Mouse (Mus musculus) cerebellum, postnatal 4 days (tissue): ENCODE results near the gene Tmem79.
A peak's percentile ranks its signal among the peaks of the same experiment; 100 is the strongest.
"Not testable (repeated sequence)": the region's sequence is repeated elsewhere in the genome, so short reads cannot be mapped to it uniquely, and the experiment has no call there.

Experiments
- DNase-seq, 2 experiments: peaks; one replicate each; pipeline ENCODE4 v3.0.0; 2022; ENCODE audit warnings: low spot score in 2 of 2, mixed read lengths in 1 of 2

The Tmem79 gene

DNA sequence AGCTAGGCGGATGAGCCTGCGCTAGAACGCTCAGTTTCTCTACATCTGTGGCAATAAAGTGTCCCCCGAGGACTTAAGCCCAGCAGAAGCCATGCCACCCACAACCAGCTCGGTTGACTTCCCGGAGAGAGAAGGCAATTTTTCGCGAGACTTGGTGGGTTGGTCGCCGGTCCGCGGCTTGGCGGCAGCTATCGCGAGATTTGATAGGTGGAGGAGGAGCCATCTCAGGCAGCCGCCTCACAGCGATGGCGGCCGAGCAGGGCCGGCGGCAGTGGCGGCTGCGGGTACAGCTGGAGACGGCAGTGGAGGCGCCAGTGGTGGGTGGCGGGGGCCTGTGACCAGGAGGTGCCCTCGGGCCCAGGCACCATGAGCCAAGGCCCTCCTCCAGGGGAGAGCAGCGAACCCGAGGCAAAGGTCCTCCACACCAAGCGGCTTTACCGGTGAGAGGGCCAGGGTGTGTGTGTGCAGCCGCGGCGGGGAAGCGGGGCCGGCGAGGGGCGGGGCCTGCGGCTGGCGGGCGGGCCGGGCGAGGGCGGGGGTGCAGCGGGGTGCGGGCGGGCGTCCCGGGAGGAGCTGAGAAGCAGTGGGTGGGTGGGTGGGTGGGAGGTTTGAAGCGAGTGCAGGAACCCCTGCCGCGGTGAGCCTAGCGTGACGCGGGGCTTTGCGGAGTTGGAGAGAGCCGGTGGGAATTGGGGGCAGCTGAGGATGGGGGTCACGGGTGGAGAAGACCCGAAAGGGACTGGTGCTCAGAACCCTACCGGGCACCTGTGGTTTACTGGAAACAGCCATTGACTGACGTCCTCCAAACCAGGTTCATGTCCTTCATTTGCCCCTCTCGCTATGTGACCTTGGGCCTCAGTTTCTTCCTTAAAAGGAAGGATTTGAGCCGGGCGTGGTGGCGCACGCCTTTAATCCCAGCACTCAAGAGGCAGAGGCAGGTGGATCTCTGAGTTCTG, at the start of gene Tmem79, which contains the start of gene Smg5:
Gene Tmem79 (minus strand): TSS at position 91 of the 956 bp plus-strand sequence.
Gene Smg5 (plus strand): TSS at position 203 of the 956 bp plus-strand sequence.
- peak; percentile 88 to 95 for DNase-seq

DNA sequence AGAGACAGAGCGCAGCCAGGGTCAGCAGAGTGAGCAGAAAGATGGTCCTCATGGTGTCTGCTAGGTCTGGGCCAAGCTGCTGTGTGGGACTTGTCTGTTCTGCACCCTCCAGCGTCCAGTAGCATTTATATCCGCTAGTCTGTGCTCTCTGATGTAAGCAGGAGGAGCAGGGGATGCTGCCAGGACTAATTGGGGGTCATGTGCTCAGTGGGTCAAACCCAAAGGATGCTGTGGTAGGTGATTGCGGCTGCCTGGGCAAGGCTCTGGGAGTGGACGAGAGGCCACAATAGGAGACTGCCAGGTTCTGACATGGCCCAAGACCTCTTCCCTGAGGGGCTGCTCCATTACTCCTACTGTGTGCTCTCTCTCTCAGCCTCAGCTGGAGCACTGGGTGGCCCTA, 48.4 kb upstream of the Tmem79 start, which contains the start of gene Bglap:
Gene Bglap (minus strand): TSS at position 101 of the 400 bp plus-strand sequence.
- no peak for DNase-seq

DNA sequence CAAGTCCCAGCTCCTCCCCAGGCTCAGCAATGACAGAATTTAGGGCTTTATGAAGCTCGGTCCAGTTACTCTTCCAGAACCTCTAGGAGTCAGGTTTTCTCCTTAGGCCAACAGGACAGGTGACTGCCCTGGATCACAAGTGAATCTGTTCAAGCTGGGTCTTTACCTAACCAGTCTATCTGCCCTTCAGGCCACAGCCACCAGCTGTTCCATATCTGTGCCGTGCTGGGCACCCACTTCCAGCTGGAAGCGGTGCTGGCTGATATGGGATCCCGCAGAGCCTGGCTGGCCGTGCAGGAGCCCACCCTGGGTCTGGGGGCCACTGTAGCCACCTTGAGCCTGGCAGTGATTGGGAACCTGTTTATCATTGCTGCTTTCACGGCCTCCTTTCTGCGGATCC, 46.4 kb upstream of the Tmem79 start:
- not testable (repeated sequence) for DNase-seq

DNA sequence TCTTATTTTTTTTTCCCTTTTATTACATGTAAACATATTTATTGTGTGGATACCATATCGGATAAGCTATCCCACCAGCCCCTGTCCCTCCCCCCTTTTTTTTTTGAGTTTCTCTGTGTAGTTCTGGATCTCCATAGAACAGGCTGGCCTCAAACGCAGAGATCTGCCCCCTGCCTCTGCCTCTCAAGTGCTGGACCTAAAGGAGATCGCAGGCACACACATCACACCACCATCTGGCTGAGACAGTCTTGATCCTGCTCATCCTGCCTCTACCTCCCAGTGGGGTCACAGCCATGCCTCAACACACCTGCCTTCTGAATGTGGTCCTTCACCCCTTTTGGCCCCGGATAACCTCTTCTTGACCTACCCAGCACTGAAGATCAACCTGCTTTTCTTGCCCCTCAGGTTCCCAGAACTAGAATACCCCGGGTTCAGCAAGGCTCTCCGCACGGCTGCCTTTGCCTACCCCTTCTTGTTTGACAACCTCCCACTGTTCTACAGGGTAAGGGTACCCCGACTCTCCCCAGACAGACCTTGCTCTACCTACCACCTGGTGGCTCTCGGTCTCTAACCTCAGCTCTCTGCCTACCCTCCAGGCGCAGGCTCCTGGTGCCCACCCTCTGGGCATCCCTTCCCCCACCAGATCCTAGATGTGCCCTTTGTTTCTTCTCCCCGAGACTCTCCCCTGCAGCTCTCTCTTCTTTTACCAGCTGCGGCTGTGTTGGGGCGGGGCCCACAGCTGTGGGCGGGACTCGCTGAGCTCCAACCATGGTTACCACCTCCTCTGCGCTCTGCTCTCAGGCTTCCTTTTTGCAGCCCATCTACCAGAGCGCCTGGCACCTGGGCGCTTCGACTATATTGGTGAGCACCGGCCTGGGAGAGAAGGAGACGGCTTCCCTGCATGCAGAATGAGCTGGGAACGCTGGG, 45.7 kb upstream of the Tmem79 start:
- not testable (repeated sequence) for DNase-seq

DNA sequence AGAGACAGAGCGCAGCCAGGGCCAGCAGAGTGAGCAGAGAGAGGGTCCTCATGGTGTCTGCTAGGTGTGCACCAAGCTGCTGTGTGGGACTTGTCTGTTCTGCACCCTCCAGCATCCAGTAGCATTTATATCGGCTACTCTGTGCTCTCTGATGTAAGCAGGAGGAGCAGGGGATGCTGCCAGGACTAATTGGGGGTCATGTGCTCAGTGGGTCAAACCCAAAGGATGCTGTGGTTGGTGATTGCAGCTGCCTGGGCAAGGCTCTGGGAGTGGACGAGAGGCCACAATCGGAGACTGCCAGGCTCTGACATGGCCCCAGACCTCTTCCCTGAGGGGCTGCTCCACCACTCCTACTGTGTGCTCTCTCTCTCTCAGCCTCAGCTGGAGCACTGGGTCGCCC, 42.7 kb upstream of the Tmem79 start, which contains the start of gene Bglap2:
Gene Bglap2 (minus strand): TSS at position 101 of the 400 bp plus-strand sequence.
- not testable (repeated sequence) for DNase-seq

DNA sequence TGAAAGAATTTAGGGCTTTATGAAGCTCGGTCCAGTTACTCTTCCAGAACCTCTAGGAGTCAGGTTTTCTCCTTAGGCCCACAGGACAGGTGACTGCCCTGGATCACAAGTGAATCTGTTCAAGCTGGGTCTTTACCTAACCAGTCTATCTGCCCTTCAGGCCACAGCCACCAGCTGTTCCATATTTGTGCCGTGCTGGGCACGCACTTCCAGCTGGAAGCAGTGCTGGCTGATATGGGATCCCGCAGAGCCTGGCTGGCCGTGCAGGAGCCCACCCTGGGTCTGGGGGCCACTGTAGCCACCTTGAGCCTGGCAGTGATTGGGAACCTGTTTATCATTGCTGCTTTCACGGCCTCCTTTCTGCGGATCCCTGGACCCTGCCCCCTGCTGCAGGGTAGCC, 40.7 kb upstream of the Tmem79 start:
- DNase-seq = not testable (repeated sequence)

DNA sequence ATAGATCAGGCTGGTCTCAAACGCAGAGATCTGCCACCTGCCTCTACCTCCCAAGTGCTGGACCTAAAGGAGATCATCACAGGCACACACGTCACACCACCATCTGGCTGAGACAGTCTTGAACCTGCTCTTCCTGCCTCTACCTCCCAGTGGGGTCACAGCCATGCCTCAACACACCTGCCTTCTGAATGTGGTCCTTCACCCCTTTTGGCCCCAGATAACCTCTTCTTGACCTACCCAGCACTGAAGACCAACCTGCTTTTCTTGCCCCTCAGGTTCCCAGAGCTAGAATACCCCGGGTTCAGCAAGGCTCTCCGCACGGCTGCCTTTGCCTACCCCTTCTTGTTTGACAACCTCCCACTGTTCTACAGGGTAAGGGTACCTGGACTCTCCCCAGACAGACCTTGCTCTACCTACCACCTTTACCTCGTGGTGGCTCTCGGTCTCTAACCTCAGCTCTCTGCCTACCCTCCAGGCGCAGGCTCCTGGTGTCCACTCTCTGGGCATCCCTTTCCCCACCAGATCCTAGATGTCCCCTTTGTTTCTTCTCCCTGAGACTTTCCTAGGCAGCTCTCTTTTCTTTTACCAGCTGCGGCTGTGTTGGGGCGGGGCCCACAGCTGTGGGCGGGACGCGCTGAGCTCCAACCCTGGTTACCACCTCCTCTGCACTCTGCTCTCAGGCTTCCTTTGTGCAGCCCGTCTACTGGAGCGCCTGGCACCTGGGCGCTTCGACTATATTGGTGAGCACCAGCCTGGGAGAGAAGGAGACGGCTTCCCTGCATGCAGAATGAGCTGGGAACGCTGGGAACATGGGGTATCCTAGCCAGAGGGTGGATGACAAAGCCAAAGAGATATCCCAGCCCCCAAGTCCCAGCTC, 40.0 kb upstream of the Tmem79 start:
- not testable (repeated sequence) for DNase-seq

DNA sequence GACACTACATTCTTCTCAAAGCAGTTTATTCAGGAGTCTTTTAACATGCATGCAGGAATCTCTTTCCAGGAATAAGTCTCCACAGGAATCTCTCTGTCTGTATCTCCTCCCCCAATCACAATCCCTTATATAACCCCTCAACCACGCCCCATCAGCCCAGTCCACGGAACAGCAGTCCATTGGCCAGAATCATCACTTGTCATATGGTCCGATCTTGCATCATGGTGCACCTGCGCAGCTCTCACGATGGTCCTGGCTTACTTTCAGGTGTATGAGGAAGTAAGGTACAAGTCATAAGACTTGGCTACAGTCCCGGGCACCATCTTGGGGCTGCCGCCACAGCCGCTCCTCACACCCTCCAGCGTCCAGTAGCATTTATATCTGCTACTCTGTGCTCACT, 36.7 kb upstream of the Tmem79 start, which contains the start of gene Bglap3:
Gene Bglap3 (minus strand): TSS at position 101 of the 400 bp plus-strand sequence.
- not testable (repeated sequence) for DNase-seq

DNA sequence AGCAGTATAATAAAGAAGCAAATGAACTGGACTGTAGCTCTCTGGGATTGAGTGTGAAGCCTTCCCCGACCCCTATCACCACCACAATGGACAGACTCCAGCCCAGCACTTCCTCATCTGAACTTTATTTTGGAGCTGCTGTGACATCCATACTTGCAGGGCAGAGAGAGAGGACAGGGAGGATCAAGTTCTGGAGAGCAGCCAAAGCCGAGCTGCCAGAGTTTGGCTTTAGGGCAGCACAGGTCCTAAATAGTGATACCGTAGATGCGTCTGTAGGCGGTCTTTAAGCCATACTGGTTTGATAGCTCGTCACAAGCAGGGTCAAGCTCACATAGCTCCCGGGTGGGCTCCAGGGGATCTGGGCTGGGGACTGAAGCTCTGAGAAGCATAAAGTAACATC, 32.6 kb upstream of the Tmem79 start:
- DNase-seq = not testable (repeated sequence)

DNA sequence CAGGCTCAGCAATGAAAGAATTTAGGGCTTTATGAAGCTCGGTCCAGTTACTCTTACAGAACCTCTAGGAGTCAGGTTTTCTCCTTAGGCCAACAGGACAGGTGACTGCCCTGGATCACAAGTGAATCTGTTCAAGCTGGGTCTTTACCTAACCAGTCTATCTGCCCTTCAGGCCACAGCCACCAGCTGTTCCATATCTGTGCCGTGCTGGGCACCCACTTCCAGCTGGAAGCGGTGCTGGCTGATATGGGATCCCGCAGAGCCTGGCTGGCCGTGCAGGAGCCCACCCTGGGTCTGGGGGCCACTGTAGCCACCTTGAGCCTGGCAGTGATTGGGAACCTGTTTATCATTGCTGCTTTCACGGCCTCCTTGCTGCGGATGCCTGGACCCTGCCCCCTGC, 31.6 kb upstream of the Tmem79 start:
- DNase-seq = not testable (repeated sequence)

DNA sequence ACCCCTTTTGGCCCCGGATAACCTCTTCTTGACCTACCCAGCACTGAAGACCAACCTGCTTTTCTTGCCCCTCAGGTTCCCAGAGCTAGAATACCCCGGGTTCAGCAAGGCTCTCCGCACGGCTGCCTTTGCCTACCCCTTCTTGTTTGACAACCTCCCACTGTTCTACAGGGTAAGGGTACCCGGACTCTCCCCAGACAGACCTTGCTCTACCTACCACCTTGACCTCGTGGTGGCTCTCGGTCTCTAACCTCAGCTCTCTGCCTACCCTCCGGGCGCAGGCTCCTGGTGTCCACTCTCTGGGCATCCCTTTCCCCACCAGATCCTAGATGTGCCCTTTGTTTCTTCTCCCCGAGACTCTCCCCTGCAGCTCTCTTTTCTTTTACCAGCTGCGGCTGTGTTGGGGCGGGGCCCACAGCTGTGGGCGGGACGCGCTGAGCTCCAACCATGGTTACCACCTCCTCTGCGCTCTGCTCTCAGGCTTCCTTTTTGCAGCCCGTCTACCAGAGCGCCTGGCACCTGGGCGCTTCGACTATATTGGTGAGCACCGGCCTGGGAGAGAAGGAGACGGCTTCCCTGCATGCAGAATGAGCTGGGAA, 31.0 kb upstream of the Tmem79 start:
- DNase-seq = not testable (repeated sequence)

DNA sequence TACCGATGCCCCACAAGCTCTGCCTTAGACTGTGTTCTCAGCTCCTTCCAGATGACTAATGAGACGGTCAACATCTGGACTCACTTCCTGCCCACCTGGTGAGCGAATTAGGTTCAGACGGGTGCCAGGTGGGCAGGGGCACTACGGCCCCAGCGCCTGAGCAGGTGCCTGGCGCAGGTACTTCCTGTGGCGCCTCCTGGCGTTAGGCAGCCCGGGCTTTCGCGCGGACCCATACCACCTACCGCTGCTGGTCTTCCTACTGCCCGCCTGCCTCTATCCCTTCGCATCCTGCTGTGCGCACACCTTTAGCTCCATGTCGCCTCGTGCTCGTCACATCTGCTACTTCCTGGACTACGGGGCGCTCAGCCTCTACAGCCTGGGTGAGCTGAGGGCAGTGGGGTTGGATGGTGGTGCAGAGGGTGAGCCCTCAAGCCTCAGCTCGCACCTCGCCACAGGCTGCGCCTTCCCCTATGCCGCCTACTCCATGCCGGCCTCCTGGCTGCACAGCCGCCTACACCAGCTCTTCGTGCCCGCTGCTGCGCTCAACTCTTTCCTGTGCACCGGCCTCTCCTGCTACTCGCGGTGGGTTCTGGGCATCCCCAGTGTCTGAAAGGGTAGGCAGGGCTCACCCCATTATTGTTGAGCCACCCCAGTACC, 29.9 kb upstream of the Tmem79 start:
- no peak for DNase-seq

DNA sequence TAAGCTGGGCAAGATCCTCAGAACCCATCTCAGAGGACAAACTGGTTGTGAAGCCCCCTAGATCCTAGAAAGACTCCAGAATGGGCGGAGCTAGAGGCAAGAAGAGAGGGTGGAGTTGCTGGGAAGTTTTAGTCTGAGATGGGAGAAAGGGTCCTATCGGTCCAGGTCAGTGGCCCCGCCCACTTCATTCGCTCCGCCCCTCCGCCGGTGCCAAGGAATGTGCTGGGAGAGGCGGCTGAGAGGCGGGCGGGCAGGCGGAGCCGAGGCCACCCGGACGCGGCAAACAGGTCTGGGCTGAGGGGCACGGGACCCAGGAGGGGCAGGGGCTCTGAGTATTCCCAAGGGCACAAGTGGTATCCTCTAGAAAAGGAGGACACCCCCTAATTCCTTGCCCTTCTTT, 28.4 kb upstream of the Tmem79 start, which contains the start of gene Paqr6:
Gene Paqr6 (plus strand): TSS at position 248 of the 400 bp plus-strand sequence.
- DNase-seq = peak in 1 of 2 experiments; percentile 50

DNA sequence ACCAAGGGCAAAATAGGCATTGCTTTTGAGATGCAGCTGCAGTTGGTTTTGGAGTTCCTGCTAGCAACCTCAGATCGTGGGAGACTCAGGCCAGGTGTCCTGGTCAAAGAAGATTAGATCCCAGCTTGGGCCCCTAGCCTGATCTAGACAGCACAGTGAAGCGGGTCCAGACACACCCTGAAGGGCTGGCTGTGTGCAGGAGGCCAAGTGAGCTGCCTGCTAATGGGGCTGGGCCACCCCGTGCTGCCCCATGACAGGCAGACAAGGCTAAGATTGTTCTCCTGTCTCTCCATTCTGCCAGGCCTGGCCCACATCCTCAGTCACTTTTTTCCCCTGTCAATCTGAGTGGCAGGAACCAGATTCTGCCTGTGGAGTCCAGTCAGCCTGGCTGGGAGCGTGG, 27.8 kb upstream of the Tmem79 start:
- DNase-seq = no peak

DNA sequence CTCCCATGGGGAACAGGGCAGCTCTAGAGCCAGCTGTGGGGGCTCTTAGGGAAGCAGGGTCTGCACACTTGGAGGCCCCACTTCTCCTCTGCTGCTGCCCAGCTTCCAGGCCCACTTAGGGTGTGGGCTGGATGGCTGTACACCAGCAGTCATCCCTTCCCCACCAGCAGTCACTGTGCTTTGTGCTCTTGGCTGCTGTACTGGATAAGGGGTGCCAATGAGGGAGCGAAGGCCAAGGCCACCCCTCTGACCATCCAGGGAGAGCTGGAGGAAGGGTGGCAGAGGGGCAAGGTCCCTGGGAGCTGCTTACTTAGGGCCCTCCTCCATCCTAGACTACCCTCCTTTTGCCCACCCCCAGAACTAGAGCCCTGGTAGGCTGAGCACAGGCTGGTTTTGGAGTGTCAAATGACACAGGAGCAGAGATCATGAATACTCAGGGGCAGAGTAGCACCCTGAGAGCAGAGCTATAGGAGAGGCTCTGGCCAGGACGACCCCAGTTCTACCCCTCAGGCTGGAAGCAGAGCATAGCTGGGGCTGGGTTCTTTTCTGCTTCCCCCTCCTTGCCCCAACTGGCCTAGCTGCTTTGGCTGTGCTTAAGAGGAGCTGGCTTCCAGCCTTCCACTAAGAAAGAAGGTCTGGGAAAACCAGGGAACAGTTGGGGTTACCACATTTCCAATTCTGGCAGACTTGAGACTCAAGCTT, 25.8 kb upstream of the Tmem79 start:
- DNase-seq = no peak

DNA sequence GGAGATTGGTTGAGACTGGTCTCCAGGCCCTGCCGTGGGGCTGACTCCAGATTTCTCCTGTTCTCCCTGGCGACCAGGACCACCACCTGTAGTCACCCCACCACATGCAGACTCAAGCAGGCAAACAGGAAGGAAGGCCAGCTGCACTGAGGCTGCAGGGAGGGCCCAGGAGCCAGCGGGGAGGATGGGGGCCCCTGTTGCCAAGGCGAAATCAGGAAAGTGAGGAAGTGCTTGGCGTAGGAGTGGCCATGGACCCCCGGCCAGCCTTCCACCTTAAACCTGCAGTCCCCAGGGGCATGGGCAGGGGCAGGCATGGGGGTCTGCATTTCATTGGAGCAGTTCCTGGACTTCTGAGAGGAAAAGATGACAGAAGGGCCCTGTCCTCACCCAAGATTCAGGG, 25.1 kb upstream of the Tmem79 start:
- no peak for DNase-seq

DNA sequence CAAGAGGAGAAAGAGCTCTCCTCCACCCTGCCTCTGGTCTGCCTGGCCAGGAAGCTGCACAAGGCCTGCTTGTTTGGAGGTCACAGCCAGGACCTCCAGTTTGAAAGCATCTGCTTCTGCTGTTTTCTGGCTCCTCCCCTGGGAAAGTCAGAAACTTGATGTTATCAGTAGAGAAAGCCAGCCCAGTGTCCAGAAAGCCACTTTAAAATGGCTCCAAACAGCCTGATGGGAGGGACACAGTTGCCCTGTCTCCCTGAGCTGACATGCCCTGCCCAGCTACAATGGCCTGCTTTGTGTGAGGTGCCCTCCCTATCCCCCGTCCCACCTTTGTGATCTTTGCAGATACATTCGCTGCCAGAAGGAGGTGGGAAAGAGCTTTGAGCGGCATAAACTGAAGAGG, 24.0 kb upstream of the Tmem79 start:
- DNase-seq = no peak

DNA sequence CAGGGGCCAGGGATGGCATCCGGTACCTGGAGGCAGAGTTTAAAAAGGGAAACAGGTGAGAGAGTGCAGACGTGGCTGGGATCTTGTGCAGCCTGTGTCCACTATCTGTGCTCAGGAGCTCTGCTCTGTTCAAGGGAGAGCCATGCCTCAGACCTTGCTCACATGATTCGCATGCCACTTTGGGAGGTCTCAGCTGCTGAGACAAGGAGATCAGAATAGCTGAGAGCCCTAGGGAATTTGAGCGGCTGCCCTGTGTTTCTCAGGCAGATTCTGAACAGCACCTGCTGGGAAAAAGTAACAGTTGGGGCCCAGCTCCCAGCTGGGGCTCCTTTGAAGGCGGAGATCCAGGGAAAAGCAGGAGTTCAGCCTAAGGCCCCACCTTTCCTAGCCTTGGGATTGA, 23.6 kb upstream of the Tmem79 start:
- no peak for DNase-seq
